Mouse (Mus musculus): ENCODE measurements around the gene Ndst4.

The Ndst4 gene

DNA sequence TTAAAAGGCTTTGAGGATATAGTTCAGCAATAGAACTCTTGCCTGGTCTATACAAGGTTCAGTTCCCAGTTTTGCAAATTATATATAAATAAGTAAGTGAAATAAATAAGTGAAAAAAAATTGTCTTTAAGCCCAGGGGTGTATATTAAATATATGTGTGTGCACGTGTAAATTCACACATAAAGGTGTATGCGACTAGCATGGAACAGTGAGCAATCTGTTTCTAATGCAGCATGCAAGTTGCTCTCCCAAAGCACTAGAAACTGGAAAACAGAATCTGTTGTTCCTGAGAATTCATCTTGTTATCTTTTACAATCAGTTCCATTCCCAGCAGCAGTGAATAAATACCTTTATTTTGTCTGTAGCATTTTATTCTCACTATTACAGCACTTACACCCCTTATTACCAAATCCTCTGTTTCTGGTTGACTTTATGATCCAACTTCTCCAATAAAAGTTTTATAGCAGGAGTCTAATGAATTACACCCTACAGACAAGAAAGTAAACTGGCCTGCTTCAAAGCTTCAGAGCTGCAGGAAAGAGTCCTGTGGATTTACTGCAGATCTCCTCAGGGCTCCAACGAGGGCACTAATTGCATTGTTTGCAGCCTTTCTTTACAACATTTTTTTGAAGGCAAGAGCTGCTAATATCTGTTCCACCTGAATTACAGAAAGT is 340.7 kb downstream of the Ndst4 start:
- DNase-seq: no peak

DNA sequence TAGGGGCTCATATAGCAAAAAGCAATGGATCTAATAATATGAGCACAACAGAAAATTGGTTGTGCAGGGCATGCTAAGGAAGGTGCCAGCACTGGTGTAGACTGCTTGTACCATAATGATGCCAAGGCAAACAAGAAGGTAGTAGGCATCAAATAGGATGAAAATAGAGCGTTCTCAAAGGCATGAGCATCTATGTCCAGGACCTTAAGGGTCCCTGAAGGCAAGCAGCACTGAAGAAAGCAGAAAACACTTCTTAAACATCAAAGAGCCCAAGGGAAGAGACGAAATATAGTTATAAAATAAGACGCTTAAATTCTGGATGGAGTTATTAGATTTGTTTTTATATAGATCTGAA is 341.2 kb downstream of the Ndst4 start:
- no peak for DNase-seq

DNA sequence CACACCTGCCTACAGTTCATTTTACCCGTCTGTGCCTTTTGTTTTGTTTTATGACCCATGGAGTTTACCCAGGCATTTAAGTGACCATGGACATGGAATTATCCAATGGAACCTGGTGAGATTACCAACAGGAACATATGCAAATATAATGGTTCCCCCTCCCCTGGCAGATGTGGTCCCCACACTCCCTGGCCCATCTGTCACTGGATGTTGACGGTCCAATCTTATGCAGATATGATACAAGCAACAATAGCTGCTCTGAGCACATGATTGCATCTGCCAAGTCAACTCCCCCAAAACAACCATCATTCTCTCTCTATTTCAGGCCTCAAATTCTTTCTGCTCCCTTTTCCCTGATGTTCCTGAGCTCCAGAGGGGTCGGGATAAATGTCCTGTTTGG is 342.5 kb downstream of the Ndst4 start:
- no peak for DNase-seq

DNA sequence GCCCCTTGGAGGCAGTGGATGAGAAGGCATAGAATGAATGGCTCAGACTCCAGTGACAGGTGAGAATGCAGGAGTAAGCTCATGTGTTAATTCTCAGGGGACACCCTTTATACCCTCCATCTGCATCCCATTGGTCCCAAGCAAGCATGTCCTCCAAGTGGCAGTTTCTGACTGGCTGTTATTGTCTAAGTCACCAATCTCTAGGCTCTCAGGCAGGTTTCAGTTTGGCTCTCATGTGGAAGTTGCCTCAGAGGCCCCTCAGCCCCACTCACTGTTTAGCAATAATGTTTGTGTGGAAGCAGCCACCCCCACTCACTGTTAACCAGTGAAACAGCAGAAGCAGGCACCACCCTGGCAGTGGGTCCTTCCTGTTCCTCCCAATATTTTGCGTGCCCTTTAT is 353.0 kb downstream of the Ndst4 start:
- no peak for DNase-seq

DNA sequence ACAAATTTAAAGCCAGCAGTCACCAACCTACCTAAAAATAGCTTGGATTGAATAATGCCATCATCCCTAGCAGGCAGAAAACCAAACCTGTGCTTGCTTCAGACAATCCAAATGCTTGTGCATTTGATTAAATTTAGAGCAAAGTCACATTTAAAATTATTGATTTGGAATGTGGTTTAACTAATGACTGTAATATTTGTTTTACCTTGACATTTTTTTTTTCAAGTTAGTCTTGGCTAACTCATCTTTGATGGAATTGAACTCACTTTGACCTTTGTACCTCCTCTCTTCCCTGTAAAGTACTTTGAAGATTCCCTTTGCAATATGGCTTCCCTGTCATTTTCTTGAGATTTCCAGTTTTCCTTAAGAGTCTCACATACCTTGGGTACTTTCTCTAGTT is 356.8 kb downstream of the Ndst4 start:
- DNase-seq: no peak

Data from cerebellum, adult 11 months (tissue).